Mouse (Mus musculus) thymus, postnatal 4 days (tissue): Measurements from ENCODE around the gene Iqce.

Source experiments
- DNase-seq: peaks from one replicate; pipeline ENCODE4 v3.0.0; 2021

The Iqce gene

DNA sequence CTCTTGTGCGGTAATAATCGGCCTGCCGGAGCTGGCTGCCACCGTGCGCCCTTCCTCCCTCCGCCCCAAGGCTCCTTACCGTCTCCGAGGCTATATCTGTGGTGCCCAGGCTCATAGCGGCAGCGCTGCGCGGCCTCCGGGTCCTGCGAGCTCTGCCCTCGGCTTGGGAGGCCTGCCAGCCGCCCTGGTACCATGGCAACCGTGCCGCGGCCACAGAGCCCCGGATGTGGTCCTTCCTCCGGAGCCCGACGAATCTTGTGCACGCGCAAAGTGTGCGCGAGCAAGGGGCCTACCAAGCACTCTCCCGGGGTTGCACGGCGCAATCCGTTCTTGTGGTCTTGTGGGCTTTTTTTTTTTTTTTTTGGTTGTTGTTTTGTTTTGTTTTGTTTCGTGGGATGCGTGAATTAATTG, at the start of gene Iqce:
TSS of gene Iqce (minus strand) at position 276 of the 411 bp plus-strand sequence.
- peak; percentile 97 for DNase-seq

GRCm38 (mm10) chr5:140750925-140751324, 48.7 kb upstream of the Iqce start:
- peak; percentile 72 for DNase-seq

DNA sequence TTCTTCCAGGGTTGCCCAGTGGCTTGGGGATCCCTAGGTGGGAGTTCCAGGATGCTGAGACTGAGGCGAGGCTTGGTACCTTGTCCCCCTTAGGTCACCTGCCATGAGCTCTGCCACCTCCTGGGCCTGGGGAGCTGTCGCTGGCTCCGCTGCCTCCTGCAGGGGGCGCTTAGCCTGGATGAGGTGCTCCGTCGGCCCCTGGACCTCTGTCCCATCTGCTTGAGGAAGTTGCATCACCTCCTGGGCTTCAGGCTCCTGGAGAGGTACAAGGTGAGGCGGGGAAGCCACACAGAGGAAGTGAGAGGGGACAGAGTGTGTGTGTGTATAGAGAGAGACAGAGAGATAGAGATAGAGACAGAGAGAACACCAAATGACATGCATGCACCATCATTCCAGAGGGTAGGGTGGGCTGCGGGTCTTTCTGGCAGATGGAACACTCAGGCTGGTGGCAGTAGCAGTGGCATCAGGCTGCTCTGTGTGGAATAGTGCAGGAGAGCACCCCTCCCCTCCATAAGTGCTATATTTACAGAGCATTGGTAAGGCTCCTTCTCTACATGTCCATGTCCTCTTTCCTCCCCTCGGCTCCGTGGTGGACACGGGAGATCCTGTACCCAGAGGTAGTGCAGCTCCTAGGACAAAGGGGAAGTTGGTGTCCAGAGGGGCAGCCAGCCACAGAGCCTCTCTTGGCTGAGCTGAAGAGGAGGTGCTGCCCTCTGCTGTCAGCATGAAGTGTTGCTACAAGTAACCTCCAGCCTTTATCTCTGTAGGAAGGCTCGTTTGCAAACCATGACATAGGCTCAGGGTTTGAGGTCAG, 47.1 kb upstream of the Iqce start:
- DNase-seq: peak; percentile 86

DNA sequence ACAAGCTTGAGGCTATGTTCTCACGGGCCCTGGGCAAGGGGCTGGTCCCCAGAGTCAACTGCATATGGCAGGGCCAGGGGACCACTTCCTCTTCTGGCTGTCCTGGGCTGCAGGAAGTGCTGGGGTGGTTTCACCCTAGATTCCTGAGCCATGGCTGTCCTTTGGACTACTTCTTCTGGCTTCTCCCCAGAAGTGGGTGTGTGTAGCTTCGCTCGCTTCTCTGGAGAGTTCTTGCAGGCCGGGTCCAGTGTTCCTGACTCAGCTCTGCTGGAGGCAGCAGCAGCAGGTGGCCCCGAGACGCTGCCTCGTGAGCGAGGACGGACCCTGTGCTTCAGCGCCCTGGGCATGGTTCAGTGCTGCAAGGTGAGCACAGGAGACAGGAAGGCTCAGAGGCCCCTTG, 46.2 kb upstream of the Iqce start:
- DNase-seq: peak; percentile 33

DNA sequence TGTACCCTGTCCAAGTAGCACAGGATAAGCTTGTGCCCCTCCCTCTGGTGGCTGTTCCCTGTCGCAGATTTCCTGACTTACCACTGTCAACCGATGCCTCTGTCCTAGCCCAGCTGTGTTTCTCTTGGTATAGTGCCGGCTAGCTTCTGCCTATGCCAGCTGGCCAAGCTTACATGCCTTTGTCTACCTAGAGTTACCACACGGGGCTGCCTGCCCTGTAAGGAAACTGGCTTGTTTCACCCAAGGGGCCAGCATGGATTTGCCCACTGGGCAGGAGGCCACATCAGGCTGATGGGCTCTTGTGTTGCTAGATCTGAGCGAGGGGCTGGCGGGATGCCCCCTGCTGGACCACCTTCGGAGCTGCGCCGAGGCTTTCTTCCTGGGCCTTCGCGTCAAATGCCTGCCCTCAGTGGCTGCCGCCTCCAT, 41.5 kb upstream of the Iqce start:
- peak; percentile 41 for DNase-seq

GRCm38 (mm10) chr5:140741877-140742276, 39.7 kb upstream of the Iqce start:
- no peak for DNase-seq

DNA sequence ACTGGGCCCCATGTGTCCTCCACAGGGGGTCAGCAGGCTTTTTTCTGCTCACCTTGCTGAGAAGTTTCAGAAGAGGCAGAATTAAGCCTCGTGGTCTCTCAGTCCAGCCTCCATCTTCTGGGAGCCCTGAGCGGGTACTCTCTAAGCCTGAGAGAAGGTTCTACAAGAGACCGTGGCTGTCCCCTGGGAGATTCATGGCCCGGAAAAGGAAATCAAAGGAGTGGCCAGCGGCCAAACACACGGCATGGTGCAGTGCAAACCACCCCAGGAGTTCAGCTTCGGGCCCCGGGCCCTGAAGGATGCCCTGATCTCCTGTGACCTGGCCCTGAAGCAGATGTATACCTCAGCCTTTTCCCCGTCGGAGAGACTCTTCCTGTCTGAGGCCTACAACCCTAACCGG, 38.9 kb upstream of the Iqce start:
- DNase-seq: no peak

DNA sequence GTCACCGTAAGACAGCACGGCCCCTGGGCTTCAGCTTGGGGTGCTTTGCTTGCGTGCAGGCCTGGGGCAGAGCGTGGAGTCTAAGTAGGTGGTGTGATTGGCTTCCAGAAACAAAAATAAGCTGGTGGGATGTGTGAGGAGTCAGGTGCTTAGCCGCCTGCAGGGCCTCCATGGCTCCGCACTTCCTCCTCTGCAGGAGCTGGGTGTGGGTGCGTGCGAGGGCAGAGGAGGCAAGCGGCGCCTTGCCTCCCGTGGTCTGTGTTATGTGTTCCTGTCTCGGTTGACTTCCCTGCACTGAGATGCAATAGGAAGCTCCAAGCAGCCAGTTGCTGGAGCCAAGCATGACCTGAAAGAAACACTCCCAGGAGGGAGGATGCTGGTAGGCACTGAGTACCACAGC, 37.6 kb upstream of the Iqce start:
- no peak for DNase-seq

DNA sequence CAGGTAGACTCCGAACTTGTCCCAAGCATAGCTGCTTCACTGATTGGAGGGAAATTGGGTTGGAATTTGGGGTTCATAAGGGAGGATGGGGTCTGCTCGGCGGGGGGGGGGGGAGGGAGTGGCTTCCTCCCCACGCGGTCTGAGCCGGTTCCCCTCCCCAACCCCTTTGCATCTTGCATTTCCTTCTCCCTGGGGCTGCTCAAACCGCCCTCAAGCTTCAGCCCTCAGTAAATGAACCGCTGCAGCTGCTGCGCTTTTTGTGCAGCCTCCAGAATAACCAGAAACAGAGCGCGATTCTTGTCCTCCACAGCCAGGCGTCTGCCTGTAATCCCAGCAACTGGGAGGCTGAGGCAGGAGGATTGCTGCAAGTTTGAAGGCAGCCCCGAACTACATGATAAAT, 34.0 kb upstream of the Iqce start:
- peak; percentile 56 for DNase-seq

GRCm38 (mm10) chr5:140735297-140735696, 33.1 kb upstream of the Iqce start:
- peak; percentile 39 for DNase-seq

GRCm38 (mm10) chr5:140733336-140733735, 31.2 kb upstream of the Iqce start:
- DNase-seq: no peak

DNA sequence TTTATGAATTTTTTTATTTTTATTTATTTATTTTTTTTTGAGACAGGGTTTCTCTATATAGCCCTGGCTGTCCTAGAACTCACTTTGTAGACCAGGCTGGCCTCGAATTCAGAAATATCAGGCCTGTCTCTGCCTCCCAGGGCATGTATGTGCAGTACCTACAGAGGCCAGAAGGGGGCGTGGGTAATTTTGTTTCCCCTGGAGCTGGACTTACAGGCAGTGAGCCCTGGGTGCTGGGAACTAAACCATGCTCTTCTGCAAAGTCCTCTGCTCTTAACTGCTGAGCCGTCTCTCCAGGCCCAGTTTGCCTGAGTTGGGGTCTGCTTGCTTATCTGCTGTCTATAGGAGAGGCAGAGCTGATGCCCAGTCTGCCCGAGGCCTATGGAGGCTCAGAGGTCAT, 30.0 kb upstream of the Iqce start:
- peak; percentile 67 for DNase-seq

DNA sequence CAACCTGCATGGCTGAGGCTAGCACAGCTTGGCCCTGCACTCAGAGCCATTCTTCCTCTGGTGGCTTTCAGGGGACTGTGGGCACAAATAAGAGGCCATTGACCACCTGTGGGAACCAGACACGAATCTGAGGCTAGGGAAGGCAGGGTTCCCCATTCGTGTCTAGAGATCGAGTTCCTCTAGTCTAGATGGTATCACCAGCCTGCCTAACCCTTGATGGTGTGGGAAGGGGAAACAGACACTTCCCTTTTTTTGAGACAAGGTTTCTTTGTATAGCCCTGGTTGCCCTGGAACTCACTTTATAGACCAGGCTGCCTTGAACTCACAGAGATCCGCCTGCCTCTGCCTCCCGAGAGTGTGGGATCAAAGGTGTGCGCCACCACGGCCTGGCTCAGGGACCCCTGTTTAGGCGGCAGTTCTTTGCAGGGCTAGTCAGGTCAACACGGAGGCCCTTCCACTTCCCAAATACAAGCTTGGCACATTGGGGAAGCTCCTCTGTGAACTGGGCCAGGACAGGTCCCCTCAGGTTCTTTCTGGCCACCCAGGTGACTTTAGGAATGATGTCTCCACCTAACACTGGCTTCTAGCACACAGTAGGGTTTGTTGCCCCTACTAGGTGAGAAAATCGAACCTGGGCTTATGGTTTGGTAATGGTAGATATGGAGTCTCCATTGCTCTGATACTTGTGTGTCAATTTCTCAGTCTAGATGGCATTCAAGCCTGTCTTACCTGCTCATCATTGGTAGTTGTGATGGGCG, 29.0 kb upstream of the Iqce start:
- DNase-seq: no peak

DNA sequence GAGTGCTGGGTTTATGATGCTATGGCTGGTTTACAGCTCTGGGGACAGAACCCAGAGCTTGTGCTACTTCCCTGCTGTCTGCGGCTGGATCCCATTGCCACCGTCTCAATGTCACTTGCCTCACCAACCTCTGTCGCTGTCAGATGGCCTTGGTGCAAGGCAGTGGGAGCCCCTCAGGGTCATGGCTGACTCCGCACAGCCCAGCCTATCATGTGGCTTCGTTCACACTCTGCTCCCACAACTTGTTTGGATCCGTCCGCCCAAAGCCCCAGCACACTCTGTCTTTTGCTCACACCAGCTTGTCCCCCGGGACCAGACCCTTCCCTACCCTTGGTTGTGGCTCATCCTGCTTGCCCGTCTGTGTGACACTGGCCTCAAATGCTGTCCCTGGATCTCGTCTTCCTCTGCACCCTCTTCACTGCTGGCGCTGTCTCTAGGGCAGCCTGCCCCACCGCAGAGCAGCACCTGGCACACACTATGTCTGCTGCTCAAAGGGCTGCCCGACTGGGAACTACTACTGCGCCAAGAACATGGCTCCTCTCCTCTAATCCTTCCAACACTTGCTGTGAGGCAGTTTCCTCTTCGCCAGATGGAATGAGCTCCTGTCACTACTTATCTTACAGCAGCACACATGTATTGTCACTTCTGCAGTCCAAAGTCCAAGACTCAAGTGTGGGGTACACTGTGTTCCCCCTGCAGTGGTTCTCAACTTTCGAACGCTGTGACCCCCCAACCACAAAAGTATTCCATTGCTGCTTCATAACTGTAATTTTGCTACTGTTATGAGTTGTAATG, 25.0 kb upstream of the Iqce start:
- no peak for DNase-seq

DNA sequence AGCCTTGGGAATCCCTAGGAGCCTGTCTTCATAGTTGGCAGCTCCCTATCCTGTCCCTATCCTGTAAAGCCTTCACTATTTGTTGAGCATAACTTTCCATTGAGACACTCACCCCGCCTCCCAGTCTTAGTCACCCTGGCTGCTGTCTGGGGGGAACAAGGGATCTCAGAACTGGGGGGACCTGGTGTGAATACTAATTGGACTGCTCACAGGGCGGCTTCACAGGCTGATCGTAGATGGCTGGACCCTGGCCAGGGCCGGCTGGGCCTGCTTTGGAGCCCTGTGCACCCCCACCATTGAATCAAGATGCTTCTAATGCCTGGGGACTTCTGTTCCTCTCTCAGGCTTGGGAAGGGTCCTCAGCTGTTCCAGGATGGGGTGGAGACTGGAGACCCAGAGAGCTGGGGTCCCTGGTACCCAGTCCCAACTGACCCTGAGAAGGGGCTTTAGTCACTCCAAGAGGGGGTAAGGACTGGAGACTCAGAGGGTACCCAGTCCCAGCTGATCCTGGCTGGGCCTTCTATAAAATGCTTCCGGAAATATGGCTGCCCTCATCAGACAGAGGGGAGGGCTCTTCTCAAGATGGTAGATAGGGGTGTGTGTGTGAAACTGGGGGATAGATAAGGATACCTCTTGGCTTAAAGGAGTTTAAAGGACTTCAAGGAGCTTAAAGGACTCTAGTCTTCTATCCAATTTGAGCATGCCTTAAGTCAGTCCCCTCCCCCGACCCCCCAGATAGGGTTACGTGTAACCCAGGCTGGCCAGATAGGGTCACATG, 24.1 kb upstream of the Iqce start:
- no peak for DNase-seq

- no peak for DNase-seq
Measured at GRCm38 (mm10) chr5:140723822-140724221, 21.6 kb upstream of the Iqce start, which contains the start of gene Amz1. TSS of gene Amz1 (plus strand) at chr5:140724127.

- no peak for DNase-seq
Measured at GRCm38 (mm10) chr5:140722121-140722520, 19.9 kb upstream of the Iqce start.

GRCm38 (mm10) chr5:140720773-140721172, 18.6 kb upstream of the Iqce start:
- no peak for DNase-seq

DNA sequence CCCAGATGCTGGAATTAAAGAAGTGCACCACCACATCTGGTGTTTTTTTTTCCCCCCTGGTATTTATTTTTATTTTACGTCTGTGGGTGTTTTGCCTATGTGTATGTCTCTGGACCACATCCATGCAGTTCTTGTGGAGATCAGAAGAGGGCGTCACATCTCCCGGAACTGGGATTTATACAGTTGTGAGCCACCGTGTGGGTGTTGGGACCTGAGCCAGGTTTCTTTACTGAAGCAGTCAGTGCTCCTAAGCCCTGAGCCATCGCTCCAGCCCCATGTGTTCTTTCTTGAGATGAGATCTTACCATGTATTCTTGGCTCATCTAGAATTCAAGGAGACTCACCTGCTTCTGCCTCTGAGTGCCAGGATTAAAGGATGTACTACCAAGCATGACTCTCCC, 8.9 kb upstream of the Iqce start:
- DNase-seq: no peak

GRCm38 (mm10) chr5:140710315-140710714, 8.1 kb upstream of the Iqce start:
- no peak for DNase-seq

GRCm38 (mm10) chr5:140705501-140706171, 3.5 kb upstream of the Iqce start:
- DNase-seq: no peak
